Mouse (Mus musculus): Measurements from ENCODE around the gene Arl4a. TPM values are rescaled to one million over a fixed set of nuclear protein-coding genes. Genes with fewer than 3 reads are reported as not detected.

Gene Arl4a
- total and polyA plus RNA-seq, 3 experiments: 77.0 to 122 (median 88.6) TPM

GRCm38 (mm10) chr12:39998070-39998852 lies 39.6 kb downstream of the Arl4a start:
- Histone ChIP-seq H3K4me3 (ENCODE audit: low read depth, low read length) (no peak overlapping the region), H3K4me1 (ENCODE audit: insufficient read depth, low read depth, low read length) (peaks cover 7% of the 10 kb centered on the region), H3K9me3 (replicated peaks) (no peaks in the 10 kb centered on the region), H3K27me3 (ENCODE audit: insufficient read depth, low read length) (peaks cover 7% of the 10 kb centered on the region), H3K36me3 (replicated peaks) (no peaks in the 10 kb centered on the region)
- no peak for TF ChIP-seq POLR2AphosphoS5 (IDR thresholded peaks at IDR 0.05; ENCODE audit: insufficient replicate concordance, low read depth, low read length)
- TF ChIP-seq CTCF (IDR thresholded peaks at IDR 0.05; ENCODE audit: low read depth, low read length): no peak
- TF ChIP-seq GATA2 (IDR thresholded peaks at IDR 0.05; ENCODE audit: borderline replicate concordance, low read depth, low read length): no peak
- no peak for TF ChIP-seq TAL1 (conservative IDR thresholded peaks at IDR 0.05; ENCODE audit: low read depth, low read length)
- TF ChIP-seq GATA1 (IDR thresholded peaks at IDR 0.05; ENCODE audit: borderline replicate concordance, low read length): no peak
- ATAC-seq (ENCODE audit: extremely low read depth, insufficient number of reproducible peaks, low FRiP score, poor library complexity, severe bottlenecking) (no peak), DNase-seq (ENCODE audit: low spot score) (no peak)

- no peak for ATAC-seq (ENCODE audit: extremely low read depth, insufficient number of reproducible peaks, low FRiP score, poor library complexity, severe bottlenecking)
- H3K4me1 ChIP-seq (ENCODE audit: insufficient read depth, low read depth, low read length): peaks cover 7% of the 10 kb centered on the region
- peaks cover 10% of the 10 kb centered on the region for H3K27me3 ChIP-seq (ENCODE audit: insufficient read depth, low read length)
- no peaks in the 10 kb centered on the region for H3K9me3 ChIP-seq (replicated peaks)
- no peak for DNase-seq (ENCODE audit: low spot score)
- no peak overlapping the region for H3K4me3 ChIP-seq (ENCODE audit: low read depth, low read length)
- TF ChIP-seq GATA2 (IDR thresholded peaks at IDR 0.05; ENCODE audit: borderline replicate concordance, low read depth, low read length): no peak
- no peak for TF ChIP-seq GATA1 (IDR thresholded peaks at IDR 0.05; ENCODE audit: borderline replicate concordance, low read length)
- TF ChIP-seq POLR2AphosphoS5 (IDR thresholded peaks at IDR 0.05; ENCODE audit: insufficient replicate concordance, low read depth, low read length): no peak
- H3K36me3 ChIP-seq (replicated peaks): no peaks in the 10 kb centered on the region
These were observed 40.2 kb downstream of the Arl4a start for GRCm38 (mm10) chr12:39997651-39998050.

GRCm38 (mm10) chr12:39996015-39996414 lies 41.8 kb downstream of the Arl4a start:
- H3K27me3 ChIP-seq (ENCODE audit: insufficient read depth, low read length): peaks cover 10% of the 10 kb centered on the region
- TF ChIP-seq CTCF (IDR thresholded peaks at IDR 0.05; ENCODE audit: low read depth, low read length) (no peak), TAL1 (conservative IDR thresholded peaks at IDR 0.05; ENCODE audit: low read depth, low read length) (no peak), POLR2AphosphoS5 (IDR thresholded peaks at IDR 0.05; ENCODE audit: insufficient replicate concordance, low read depth, low read length) (no peak), GATA1 (IDR thresholded peaks at IDR 0.05; ENCODE audit: borderline replicate concordance, low read length) (no peak), GATA2 (IDR thresholded peaks at IDR 0.05; ENCODE audit: borderline replicate concordance, low read depth, low read length) (no peak)
- DNase-seq (ENCODE audit: low spot score): no peak
- no peak for ATAC-seq (ENCODE audit: extremely low read depth, insufficient number of reproducible peaks, low FRiP score, poor library complexity, severe bottlenecking)
- peaks cover 7% of the 10 kb centered on the region for H3K4me1 ChIP-seq (ENCODE audit: insufficient read depth, low read depth, low read length)
- H3K4me3 ChIP-seq (ENCODE audit: low read depth, low read length): no peak overlapping the region
- no peaks in the 10 kb centered on the region for H3K9me3 ChIP-seq (replicated peaks)
- H3K36me3 ChIP-seq (replicated peaks): no peaks in the 10 kb centered on the region

GRCm38 (mm10) chr12:39995609-39996008 lies 42.2 kb downstream of the Arl4a start:
- Histone ChIP-seq H3K9me3 (replicated peaks) (no peaks in the 10 kb centered on the region), H3K27me3 (ENCODE audit: insufficient read depth, low read length) (peaks cover 10% of the 10 kb centered on the region), H3K36me3 (replicated peaks) (no peaks in the 10 kb centered on the region), H3K4me3 (ENCODE audit: low read depth, low read length) (no peak overlapping the region), H3K4me1 (ENCODE audit: insufficient read depth, low read depth, low read length) (peaks cover 7% of the 10 kb centered on the region)
- TF ChIP-seq GATA2 (IDR thresholded peaks at IDR 0.05; ENCODE audit: borderline replicate concordance, low read depth, low read length): no peak
- no peak for TF ChIP-seq CTCF (IDR thresholded peaks at IDR 0.05; ENCODE audit: low read depth, low read length)
- TF ChIP-seq GATA1 (IDR thresholded peaks at IDR 0.05; ENCODE audit: borderline replicate concordance, low read length): no peak
- TF ChIP-seq TAL1 (conservative IDR thresholded peaks at IDR 0.05; ENCODE audit: low read depth, low read length): no peak
- DNase-seq (ENCODE audit: low spot score): no peak
- peak; percentile 42; the same call in 1 of the 2 replicates for ATAC-seq (ENCODE audit: extremely low read depth, insufficient number of reproducible peaks, low FRiP score, poor library complexity, severe bottlenecking)

GRCm38 (mm10) chr12:39992767-39993302 lies 45.0 kb downstream of the Arl4a start:
- ATAC-seq (ENCODE audit: extremely low read depth, insufficient number of reproducible peaks, low FRiP score, poor library complexity, severe bottlenecking): no peak
- no peak for DNase-seq (ENCODE audit: low spot score)
- Histone ChIP-seq H3K9me3 (replicated peaks) (no peaks in the 10 kb centered on the region), H3K36me3 (replicated peaks) (no peaks in the 10 kb centered on the region), H3K27me3 (ENCODE audit: insufficient read depth, low read length) (peaks cover 10% of the 10 kb centered on the region), H3K4me3 (ENCODE audit: low read depth, low read length) (no peak overlapping the region), H3K4me1 (ENCODE audit: insufficient read depth, low read depth, low read length) (peaks cover 7% of the 10 kb centered on the region)
- no peak for TF ChIP-seq GATA1 (IDR thresholded peaks at IDR 0.05; ENCODE audit: borderline replicate concordance, low read length)

- ATAC-seq (ENCODE audit: extremely low read depth, insufficient number of reproducible peaks, low FRiP score, poor library complexity, severe bottlenecking) (no peak), DNase-seq (ENCODE audit: low spot score) (no peak)
- H3K27me3 ChIP-seq (ENCODE audit: insufficient read depth, low read length): peaks cover 6% of the 10 kb centered on the region; the same call in 1 of the 2 replicates
- H3K9me3 ChIP-seq (replicated peaks): no peaks in the 10 kb centered on the region
- H3K4me3 ChIP-seq (ENCODE audit: low read depth, low read length): no peak overlapping the region
- H3K4me1 ChIP-seq (ENCODE audit: insufficient read depth, low read depth, low read length): peaks cover 3% of the 10 kb centered on the region; the same call in 1 of the 2 replicates
- TF ChIP-seq CTCF (IDR thresholded peaks at IDR 0.05; ENCODE audit: low read depth, low read length) (no peak), GATA1 (IDR thresholded peaks at IDR 0.05; ENCODE audit: borderline replicate concordance, low read length) (no peak), TAL1 (conservative IDR thresholded peaks at IDR 0.05; ENCODE audit: low read depth, low read length) (no peak), GATA2 (IDR thresholded peaks at IDR 0.05; ENCODE audit: borderline replicate concordance, low read depth, low read length) (no peak), POLR2AphosphoS5 (IDR thresholded peaks at IDR 0.05; ENCODE audit: insufficient replicate concordance, low read depth, low read length) (no peak)
- H3K36me3 ChIP-seq (replicated peaks): no peaks in the 10 kb centered on the region
These were observed 46.7 kb downstream of the Arl4a start for GRCm38 (mm10) chr12:39990830-39991780.

All from G1E (cell line).